Mouse (Mus musculus) urinary bladder, postnatal 4 days (tissue): ENCODE measurements around the gene Gm4707.
"Not testable (repeated sequence)": the region's sequence is repeated elsewhere in the genome, so short reads cannot be mapped to it uniquely, and the experiment has no call there.

Source experiments
- DNase-seq, 2 experiments: peaks; one replicate each; pipeline ENCODE4 v3.0.0; 2021 to 2022; ENCODE audit warnings: low spot score in 2 of 2

Gm4707 gene

GRCm38 (mm10) chr17:71444126-71444525 is 15.6 kb downstream of the Gm4707 start:
- DNase-seq: no peak

GRCm38 (mm10) chr17:71443273-71443672 is 16.4 kb downstream of the Gm4707 start:
- no peak for DNase-seq

GRCm38 (mm10) chr17:71422502-71422901 is 37.2 kb downstream of the Gm4707 start:
- DNase-seq: not testable (repeated sequence)

- DNase-seq: not testable (repeated sequence)
Observed at GRCm38 (mm10) chr17:71419448-71419847, 40.3 kb downstream of the Gm4707 start.

GRCm38 (mm10) chr17:71417008-71417407 is 42.7 kb downstream of the Gm4707 start:
- DNase-seq: no peak
